Mouse (Mus musculus) heart, adult 2 months (tissue): ENCODE measurements around the gene Enpp7.

ENCODE experiments used
- CTCF ChIP-seq: fragments of 200-600 bp; IDR thresholded peaks from 2 replicates; pipeline ENCODE4 v1.8.1; 2022; ENCODE audit warnings: antibody characterized with exemption, mild to moderate bottlenecking, moderate library complexity
- POLR2A ChIP-seq: fragments of 200-500 bp; IDR thresholded peaks from 2 replicates; pipeline ENCODE4 v1.6.1; 2011; ENCODE audit warnings: mild to moderate bottlenecking, low read depth, low read length, control low read depth; ENCODE audit not compliant: insufficient read depth

DNA sequence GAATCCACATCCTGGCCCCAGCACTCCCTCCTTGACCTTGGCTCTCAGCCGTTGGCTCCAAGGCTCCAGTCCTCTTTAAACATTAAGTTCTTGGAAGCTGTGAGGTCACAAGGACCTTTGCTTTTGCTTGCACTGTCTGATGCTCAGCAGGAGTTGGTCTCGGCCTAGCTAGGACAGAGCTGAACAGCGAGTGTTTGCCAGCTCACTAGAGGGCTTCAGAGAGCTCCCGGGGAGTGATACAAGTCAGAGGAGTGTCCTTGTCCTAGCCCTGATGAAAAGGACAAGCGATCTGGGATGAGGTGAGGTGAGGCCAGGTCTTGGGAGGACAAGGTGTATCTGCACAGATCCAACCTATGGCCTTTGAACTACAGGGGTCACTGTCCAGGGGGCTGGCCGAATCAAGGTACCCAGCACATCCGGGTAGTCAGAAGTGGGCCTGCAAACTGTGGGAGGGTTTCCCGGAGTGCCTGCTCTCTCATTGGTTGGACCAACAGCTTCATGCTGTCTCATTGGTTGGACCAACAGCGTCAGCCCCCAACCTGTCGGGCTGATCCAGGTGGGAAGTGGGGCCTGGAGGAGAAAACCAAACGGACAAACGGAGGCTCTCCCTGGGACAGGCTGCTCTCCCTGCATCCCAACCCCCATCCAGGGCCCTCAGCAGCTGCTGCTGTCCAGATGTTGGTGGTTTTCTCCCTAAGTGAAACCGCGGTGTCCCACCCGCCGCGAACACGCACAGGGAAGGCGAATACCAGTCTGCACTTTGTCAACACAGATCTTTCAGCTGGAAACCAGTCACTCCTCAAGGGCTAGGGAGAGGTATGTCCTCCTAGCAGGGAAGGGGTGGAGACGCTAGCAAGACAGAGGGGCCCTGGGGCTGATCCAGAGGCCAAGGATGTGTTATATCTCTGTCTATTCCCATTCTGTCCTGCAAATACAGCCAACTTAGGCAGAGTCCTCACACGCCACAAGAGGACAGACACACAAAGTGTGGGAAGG, 19.8 kb downstream of the Enpp7 start:
- TF ChIP-seq POLR2A (no peak), CTCF (no peak)
